Mouse (Mus musculus) liver, postnatal 0 days (tissue): ENCODE data around the gene Vegfb. TPM values are rescaled to one million over a fixed set of nuclear protein-coding genes. Genes with fewer than 3 reads are reported as not detected.
A peak's percentile ranks its signal among the peaks of the same experiment; 100 is the strongest.

Source experiments
- ATAC-seq: fragments of 200-750 bp; cut with Nextera tagmentation; 2 replicates; pipeline ENCODE4 v1.8.0; 2017; ENCODE audit warnings: mild to moderate bottlenecking, moderate library complexity
- DNase-seq: peaks from one replicate; pipeline ENCODE4 v3.0.0-alpha.2; 2016
- H3K27ac ChIP-seq: fragments of 300-500 bp; sonication (generic); 2 replicates; pipeline ENCODE4 v1.5.1; 2014; ENCODE audit warnings: antibody characterized with exemption, moderate library complexity, mild to moderate bottlenecking, low read depth
- H3K27me3 ChIP-seq: fragments of 300-500 bp; sonication (generic); 2 replicates; pipeline ENCODE4 v1.6.1; 2014; ENCODE audit warnings: low read length, control low read depth, mixed read lengths; ENCODE audit not compliant: insufficient read depth
- H3K36me3 ChIP-seq: fragments of 300-500 bp; sonication (generic); replicated peaks from 2 replicates; pipeline ENCODE4 v1.6.1; 2014; ENCODE audit warnings: mild to moderate bottlenecking, control low read depth, low read length, moderate library complexity, mixed read lengths; ENCODE audit not compliant: insufficient read depth
- H3K4me1 ChIP-seq: fragments of 300-500 bp; sonication (generic); 2 replicates; pipeline ENCODE4 v1.6.1; 2014; ENCODE audit warnings: antibody characterized with exemption, mild to moderate bottlenecking, control low read depth; ENCODE audit not compliant: insufficient read depth
- H3K4me2 ChIP-seq: fragments of 300-500 bp; sonication (generic); 2 replicates; pipeline ENCODE4 v1.6.1; 2014; ENCODE audit warnings: low read depth, mild to moderate bottlenecking, low read length, moderate library complexity, mixed read lengths
- H3K4me3 ChIP-seq: fragments of 300-500 bp; sonication (generic); 2 replicates; pipeline ENCODE4 v1.5.1; 2014; ENCODE audit warnings: low read depth, low read length
- H3K9ac ChIP-seq: fragments of 300-500 bp; sonication (generic); replicated peaks from 2 replicates; pipeline ENCODE4 v1.6.1; 2014; ENCODE audit warnings: mild to moderate bottlenecking, moderate library complexity
- H3K9me3 ChIP-seq: fragments of 300-500 bp; sonication (generic); 2 replicates; pipeline ENCODE4 v1.6.1; 2016; ENCODE audit warnings: mild to moderate bottlenecking, control low read depth, low read length, mixed read lengths
- CTCF ChIP-seq: sonication (generic); IDR thresholded peaks from 2 replicates; pipeline ENCODE4 v1.5.1; 2016; ENCODE audit warnings: antibody characterized with exemption, low read depth
- EP300 ChIP-seq: IDR thresholded peaks from 2 replicates; pipeline ENCODE4 v1.6.1; 2016; ENCODE audit warnings: antibody characterized with exemption, low read depth, mild to moderate bottlenecking
- WGBS: fragments of 180-500 bp; shearing (Covaris S2); extraction: QIAGEN DNeasy Blood & Tissue Kit; methylation state at CpG from one replicate; pipeline ENCODE4 v1.1.7; 2014; ENCODE audit not compliant: insufficient replicate concordance; 5-methylcytosine and 5-hydroxymethylcytosine counted together
- polyA plus RNA-seq: library from polyadenylated mRNA; unstranded; fragments of >200 nt; fragmentation: Nextera tagmentation; extraction: Ambion mirVana; gene quantifications from 2 replicates; pipeline ENCODE4 v1.2.1, GENCODE M21; 2015

The Vegfb gene
- polyA plus RNA-seq, 1 experiment from 2014 or later = 11.9 TPM

DNA sequence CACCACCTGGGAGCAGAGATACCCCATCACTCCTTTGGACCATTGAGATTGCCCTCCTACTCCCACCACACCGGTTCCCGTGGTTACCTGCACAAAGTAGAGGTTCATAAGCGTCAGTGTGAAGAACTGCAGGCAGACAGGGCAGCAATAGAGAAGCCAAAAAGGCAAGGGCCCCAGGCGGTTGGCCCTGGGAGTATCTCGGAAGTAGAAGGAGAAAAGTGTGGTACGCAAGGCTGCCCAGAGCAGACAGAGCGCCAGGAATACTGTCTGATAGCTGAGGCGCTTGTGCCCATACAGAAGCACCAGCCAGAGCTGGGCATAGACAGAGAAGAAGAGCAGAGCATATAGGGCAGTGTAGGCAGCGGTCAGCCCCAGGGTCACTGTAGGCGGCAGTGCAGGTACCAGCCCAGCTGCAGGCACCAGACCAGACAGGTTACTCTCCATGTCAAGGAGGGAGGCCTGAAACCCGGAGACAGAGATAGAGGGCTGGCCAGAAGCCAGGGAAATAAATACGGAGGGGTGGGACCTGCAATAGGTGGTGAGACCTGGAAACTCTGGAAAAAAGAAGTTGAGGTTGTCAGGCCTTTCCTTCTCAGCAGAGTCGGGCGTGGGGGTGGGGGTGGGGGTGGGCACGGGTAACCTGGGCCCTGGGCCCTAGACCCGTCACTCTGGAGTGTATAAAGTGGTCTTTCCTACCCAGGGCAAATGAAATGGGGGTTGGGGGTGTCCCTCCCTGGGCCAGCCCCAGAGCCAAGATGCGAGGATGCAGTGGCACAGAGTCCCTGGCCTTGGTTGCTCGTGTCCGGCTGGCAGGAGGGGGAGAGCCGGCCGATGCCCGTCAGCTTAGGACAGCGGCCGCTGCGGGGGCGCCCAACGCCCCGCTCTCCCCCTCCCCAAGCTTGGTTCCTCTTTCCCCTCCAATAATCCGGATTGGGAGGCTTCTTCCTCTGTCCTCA is 46.8 kb downstream of the Vegfb start:
- no peak for TF ChIP-seq CTCF
- no peak for TF ChIP-seq EP300
- 27% methylated on average over 29 of the region's 29 CpGs for whole genome bisulfite sequencing
- Histone ChIP-seq H3K36me3 (no peaks in the 10 kb centered on the region), H3K9me3 (no peaks in the 10 kb centered on the region), H3K9ac (peak overlapping the region; percentile 80), H3K27ac (peak overlapping the region; percentile 45; the same call in 1 of the 2 replicates), H3K4me1 (peaks cover 14% of the 10 kb centered on the region), H3K4me3 (peak overlapping the region; percentile 81), H3K4me2 (peak overlapping the region; percentile 98), H3K27me3 (peaks cover 5% of the 10 kb centered on the region)
- DNase-seq = no peak
- no peak for ATAC-seq

GRCm38 (mm10) chr19:6939106-6940002 is 48.1 kb downstream of the Vegfb start:
- Histone ChIP-seq H3K4me2 (no peak overlapping the region), H3K4me1 (peaks cover 14% of the 10 kb centered on the region), H3K36me3 (no peaks in the 10 kb centered on the region), H3K9ac (no peak overlapping the region), H3K27ac (no peak overlapping the region), H3K9me3 (no peaks in the 10 kb centered on the region), H3K27me3 (peaks cover 18% of the 10 kb centered on the region), H3K4me3 (no peak overlapping the region)
- DNase-seq = no peak
- TF ChIP-seq EP300 = no peak
- no peak for TF ChIP-seq CTCF
- WGBS = 85% methylated on average over 20 of the region's 20 CpGs
- no peak for ATAC-seq

DNA sequence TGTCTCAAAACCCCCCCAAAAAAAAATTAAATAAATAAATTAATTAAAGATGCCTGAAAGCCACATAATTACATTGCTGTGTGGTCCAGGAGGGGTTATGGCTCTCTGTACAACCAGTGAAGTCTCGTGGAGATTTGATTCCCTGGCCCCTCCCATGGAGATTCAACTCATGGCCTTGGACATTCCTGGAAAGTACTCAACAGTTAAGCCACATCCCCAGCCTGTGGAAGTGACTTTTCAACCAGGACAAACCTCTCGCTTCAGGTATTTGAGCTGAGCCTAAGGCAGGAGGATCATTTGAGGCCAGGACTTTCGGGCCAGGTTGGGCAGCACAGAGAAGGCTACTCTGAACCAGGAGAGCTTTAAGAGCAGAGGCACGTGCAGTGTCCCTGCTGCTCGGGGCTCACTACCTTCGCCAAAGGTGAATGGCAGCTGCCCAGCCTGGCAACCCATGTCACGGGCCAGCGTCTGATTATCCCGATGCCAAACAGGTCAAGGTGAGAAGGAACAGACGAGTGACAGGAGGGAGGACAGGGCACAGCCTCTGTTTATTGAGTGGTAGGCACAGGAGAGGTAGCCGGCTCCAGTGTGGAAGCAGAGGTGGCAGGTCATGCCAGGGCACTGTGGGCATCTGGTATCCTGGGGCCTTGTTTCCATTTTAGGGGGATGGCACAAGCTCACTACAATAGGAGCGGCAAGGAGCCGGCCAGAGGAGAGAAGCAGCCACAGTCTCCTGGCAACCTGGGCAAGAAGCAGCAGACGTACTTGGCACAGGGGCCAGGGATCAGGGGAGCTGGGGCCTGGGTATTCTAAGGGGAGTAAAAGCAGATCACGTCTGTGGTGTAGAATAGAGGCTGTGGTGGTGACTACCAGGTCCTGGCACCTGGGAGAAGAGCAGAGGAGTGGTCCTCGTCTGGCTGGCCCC is 49.6 kb downstream of the Vegfb start:
- H3K27ac ChIP-seq = no peak overlapping the region
- no peak overlapping the region for H3K4me2 ChIP-seq
- 79% methylated on average over 16 of the region's 16 CpGs for WGBS
- TF ChIP-seq CTCF = no peak
- H3K36me3 ChIP-seq = no peaks in the 10 kb centered on the region
- ATAC-seq = no peak
- H3K4me3 ChIP-seq = no peak overlapping the region
- peaks cover 17% of the 10 kb centered on the region for H3K4me1 ChIP-seq
- H3K9ac ChIP-seq = no peak overlapping the region
- no peaks in the 10 kb centered on the region for H3K9me3 ChIP-seq
- no peak for DNase-seq
- peaks cover 33% of the 10 kb centered on the region for H3K27me3 ChIP-seq

DNA sequence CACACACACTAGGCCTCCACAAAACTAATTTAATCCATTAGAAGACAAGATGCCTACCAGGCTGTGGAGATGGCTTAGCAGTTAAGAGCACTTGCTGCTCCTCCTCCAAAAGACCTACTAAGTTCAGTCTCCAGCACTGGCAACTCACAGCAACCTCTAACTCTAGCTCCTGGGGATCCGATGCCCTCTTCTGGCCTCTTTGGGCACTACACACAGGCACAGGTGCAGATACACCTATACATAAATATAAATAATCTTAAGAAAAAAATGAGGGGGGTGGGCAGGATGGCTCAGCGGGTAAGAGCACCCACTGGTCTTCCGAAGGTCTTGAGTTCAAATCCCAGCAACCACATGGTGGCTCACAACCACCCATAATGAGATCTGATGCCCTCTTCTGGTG is 51.2 kb downstream of the Vegfb start:
- 29% methylated on average over 3 of the region's 3 CpGs for WGBS
- DNase-seq = peak; percentile 54
- no peak for ATAC-seq
- no peak overlapping the region for H3K9ac ChIP-seq
- H3K27ac ChIP-seq = no peak overlapping the region
- H3K36me3 ChIP-seq = no peaks in the 10 kb centered on the region
- TF ChIP-seq CTCF (peak; percentile 67), EP300 (no peak)
- H3K4me3 ChIP-seq = no peak overlapping the region
- H3K4me2 ChIP-seq = no peak overlapping the region
- peaks cover 15% of the 10 kb centered on the region for H3K4me1 ChIP-seq
- H3K27me3 ChIP-seq = peaks cover 48% of the 10 kb centered on the region
- H3K9me3 ChIP-seq = no peaks in the 10 kb centered on the region

DNA sequence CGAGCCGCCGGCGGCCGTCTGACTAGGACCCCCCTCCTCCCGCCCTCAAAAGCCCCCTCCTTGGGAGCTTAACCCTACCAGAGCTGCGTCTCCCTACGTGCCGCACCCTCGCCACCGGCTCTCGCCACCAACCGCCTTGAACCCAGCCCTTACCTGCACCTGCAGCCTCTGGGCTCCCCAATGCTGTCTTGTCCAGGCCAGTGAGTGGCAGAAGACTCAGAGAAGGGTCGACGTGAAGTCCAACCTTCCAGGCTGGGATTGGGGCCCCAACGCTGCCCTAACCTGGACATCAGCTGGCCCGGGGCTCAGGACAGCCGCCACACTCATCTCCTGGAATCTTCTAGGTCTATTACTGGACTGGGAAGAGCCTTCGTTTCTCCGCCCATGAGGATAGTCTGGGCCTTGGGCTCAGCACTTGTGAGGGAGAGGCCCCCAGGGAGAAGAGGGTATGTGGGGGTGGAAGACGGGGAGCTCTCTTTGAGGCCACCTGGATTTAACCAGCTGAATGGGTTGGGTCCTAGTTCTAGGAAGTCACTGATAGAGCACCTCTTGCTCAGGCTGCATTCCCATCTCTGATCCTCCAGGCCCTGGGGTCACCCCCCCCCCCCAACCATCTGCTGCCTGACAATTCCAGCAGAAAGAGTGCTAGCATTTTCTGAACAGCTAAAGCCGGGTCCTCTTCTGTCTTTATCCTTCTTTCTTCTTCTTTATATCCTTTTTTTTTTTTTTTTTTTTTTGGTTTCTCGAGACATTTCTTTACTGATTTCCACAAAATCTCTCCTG is 53.1 kb downstream of the Vegfb start, which contains the start of gene Kcnk4:
Kcnk4 (minus strand) TSS at position 321 of the 783 bp plus-strand sequence.
- ATAC-seq = no peak
- H3K27ac ChIP-seq = no peak within 1 kb of the TSS
- 16% methylated on average over 23 of the region's 23 CpGs for WGBS
- no peaks in the 10 kb centered on the region for H3K36me3 ChIP-seq
- peak within 1 kb of the TSS; percentile 61 for H3K4me2 ChIP-seq
- no peaks in the 10 kb centered on the region for H3K9me3 ChIP-seq
- peak within 1 kb of the TSS; percentile 38 for H3K4me3 ChIP-seq
- no peak for TF ChIP-seq CTCF
- no peak for TF ChIP-seq EP300
- DNase-seq = no peak
- peaks cover 56% of the 10 kb centered on the region for H3K27me3 ChIP-seq
- H3K4me1 ChIP-seq = peaks cover 6% of the 10 kb centered on the region
- H3K9ac ChIP-seq = no peak within 1 kb of the TSS
